Comparison of ENCODE assay signal across 7 mouse cellular contexts in genomic region chr19:45007021-45007420, GRCm38 (mm10). TPM values are rescaled to one million over a fixed set of nuclear protein-coding genes. Genes with fewer than 3 reads are reported as not detected.
DNase-seq lines count a peak whose midpoint lies in the region; ATAC-seq and TF ChIP-seq lines count a peak whose summit lies in the region.

No protein-coding gene starts in this region.

- intact Hi-C loops in gastrocnemius, postnatal 36 days (cut with DNase I), result no loop called here

- H3K4me3 ChIP-seq in lung, embryonic 14.5 days (ENCODE audit: low read depth, low read length), result peak overlapping the region; percentile 97
- H3K4me3 ChIP-seq in embryonic facial prominence, embryonic 13.5 days, result peak overlapping the region; percentile 95
- peak overlapping the region; percentile 95 for H3K4me3 ChIP-seq in intestine, embryonic 15.5 days (replicated peaks)
- peak overlapping the region; percentile 93 for H3K4me3 ChIP-seq in neural tube, embryonic 15.5 days (replicated peaks)

- DNase-seq in lung, embryonic 14.5 days, result no peak
- DNase-seq in lung, postnatal 14 days, result no peak
- DNase-seq in B cell, adult 2 months, result no peak
- DNase-seq in gastrocnemius, postnatal 36 days, result no peak

- H3K27me3 ChIP-seq in lung, embryonic 14.5 days (ENCODE audit: insufficient read depth, low read length), result no peaks in the 10 kb centered on the region
- no peaks in the 10 kb centered on the region for H3K27me3 ChIP-seq in embryonic facial prominence, embryonic 13.5 days
- H3K27me3 ChIP-seq in intestine, embryonic 15.5 days (replicated peaks), result no peaks in the 10 kb centered on the region
- no peaks in the 10 kb centered on the region for H3K27me3 ChIP-seq in neural tube, embryonic 15.5 days (replicated peaks)

- TF ChIP-seq CTCF in lung, embryonic 14.5 days (IDR thresholded peaks at IDR 0.05; ENCODE audit: low read depth), result no peak

- peak overlapping the region; percentile 92 for H3K4me2 ChIP-seq in lung, embryonic 14.5 days
- peak overlapping the region; percentile 96 for H3K4me2 ChIP-seq in embryonic facial prominence, embryonic 13.5 days
- H3K4me2 ChIP-seq in intestine, embryonic 15.5 days (replicated peaks), result peak overlapping the region; percentile 85
- peak overlapping the region; percentile 96 for H3K4me2 ChIP-seq in neural tube, embryonic 15.5 days

- H3K27ac ChIP-seq in lung, embryonic 14.5 days (ENCODE audit: low read depth), result peak overlapping the region; percentile 80; the same call in 1 of the 2 replicates
- H3K27ac ChIP-seq in embryonic facial prominence, embryonic 13.5 days, result peak overlapping the region; percentile 86
- H3K27ac ChIP-seq in intestine, embryonic 15.5 days, result peak overlapping the region; percentile 71
- H3K27ac ChIP-seq in neural tube, embryonic 15.5 days (replicated peaks), result peak overlapping the region; percentile 86

- ATAC-seq in lung, embryonic 14.5 days (ENCODE audit: insufficient read depth), result no peak
- ATAC-seq in embryonic facial prominence, embryonic 13.5 days (ENCODE audit: insufficient number of reproducible peaks, insufficient read depth, low FRiP score, low TSS enrichment, low read depth), result no peak
- no peak for ATAC-seq in intestine, embryonic 15.5 days
- no peak; the same call in 1 of the 2 replicates for ATAC-seq in neural tube, embryonic 15.5 days (ENCODE audit: low FRiP score)

- WGBS in lung, embryonic 14.5 days, result 31% methylated on average over 17 of the region's 17 CpGs
- WGBS in embryonic facial prominence, embryonic 13.5 days, result 40% methylated on average over 17 of the region's 17 CpGs
- WGBS in intestine, embryonic 15.5 days, result 26% methylated on average over 17 of the region's 17 CpGs
- WGBS in neural tube, embryonic 15.5 days, result 44% methylated on average over 17 of the region's 17 CpGs

- H3K4me1 ChIP-seq in lung, embryonic 14.5 days (ENCODE audit: insufficient read depth), result peaks cover 14% of the 10 kb centered on the region
- H3K4me1 ChIP-seq in embryonic facial prominence, embryonic 13.5 days, result peaks cover 28% of the 10 kb centered on the region
- H3K4me1 ChIP-seq in intestine, embryonic 15.5 days (replicated peaks), result peaks cover 19% of the 10 kb centered on the region
- peaks cover 52% of the 10 kb centered on the region for H3K4me1 ChIP-seq in neural tube, embryonic 15.5 days

- no peaks in the 10 kb centered on the region for H3K9me3 ChIP-seq in lung, embryonic 14.5 days (ENCODE audit: low read depth, low read length)
- H3K9me3 ChIP-seq in embryonic facial prominence, embryonic 13.5 days, result no peaks in the 10 kb centered on the region
- no peaks in the 10 kb centered on the region for H3K9me3 ChIP-seq in intestine, embryonic 15.5 days
- no peaks in the 10 kb centered on the region for H3K9me3 ChIP-seq in neural tube, embryonic 15.5 days (replicated peaks)

- peaks cover 56% of the 10 kb centered on the region for H3K36me3 ChIP-seq in lung, embryonic 14.5 days (ENCODE audit: insufficient read depth)
- peaks cover 65% of the 10 kb centered on the region for H3K36me3 ChIP-seq in embryonic facial prominence, embryonic 13.5 days
- H3K36me3 ChIP-seq in intestine, embryonic 15.5 days, result peaks cover 19% of the 10 kb centered on the region
- peaks cover 46% of the 10 kb centered on the region for H3K36me3 ChIP-seq in neural tube, embryonic 15.5 days

- H3K9ac ChIP-seq in lung, embryonic 14.5 days, result peak overlapping the region; percentile 72
- H3K9ac ChIP-seq in embryonic facial prominence, embryonic 13.5 days, result peak overlapping the region; percentile 83
- H3K9ac ChIP-seq in intestine, embryonic 15.5 days, result peak overlapping the region; percentile 83
- peak overlapping the region; percentile 73 for H3K9ac ChIP-seq in neural tube, embryonic 15.5 days (replicated peaks)

RNA-seq across cellular contexts. Expression of gene Mrpl43, which starts 0.8 kb away (rescaled TPM):
- 61.3 and 63.6 TPM in 2 replicates for polyA plus RNA-seq in lung, embryonic 14.5 days (2014; fragmentation: Nextera tagmentation; extraction: Ambion mirVana)
- 72.6 and 81.2 TPM in 2 replicates for polyA plus RNA-seq in embryonic facial prominence, embryonic 13.5 days (2015; fragmentation: Nextera tagmentation; extraction: Ambion mirVana)
- 73.8 and 76.7 TPM in 2 replicates for polyA plus RNA-seq in intestine, embryonic 15.5 days (2015; fragmentation: Nextera tagmentation; extraction: Ambion mirVana)
- 89.1 and 96.2 TPM in 2 replicates for polyA plus RNA-seq in neural tube, embryonic 15.5 days (2015; fragmentation: Nextera tagmentation; extraction: Ambion mirVana)
- 10 to 100 TPM; 33.7 to 35.1 TPM for total RNA-seq in gastrocnemius, postnatal 36 days (2021)

RNA-seq across cellular contexts. Expression of gene Twnk, which starts 1.6 kb away (rescaled TPM):
- 13.0 and 14.8 TPM in 2 replicates for polyA plus RNA-seq in lung, embryonic 14.5 days (2014; fragmentation: Nextera tagmentation; extraction: Ambion mirVana)
- polyA plus RNA-seq in embryonic facial prominence, embryonic 13.5 days (2015; fragmentation: Nextera tagmentation; extraction: Ambion mirVana), result 27.0 and 28.5 TPM in 2 replicates
- 20.5 and 22.5 TPM in 2 replicates for polyA plus RNA-seq in intestine, embryonic 15.5 days (2015; fragmentation: Nextera tagmentation; extraction: Ambion mirVana)
- 12.9 and 15.8 TPM in 2 replicates for polyA plus RNA-seq in neural tube, embryonic 15.5 days (2015; fragmentation: Nextera tagmentation; extraction: Ambion mirVana)
- 10 to 100 TPM; 14.6 to 20.2 TPM for total RNA-seq in gastrocnemius, postnatal 36 days (2021)

RNA-seq across cellular contexts. Expression of gene Lzts2, which starts 7.2 kb away (rescaled TPM):
- 68.5 and 75.4 TPM in 2 replicates for polyA plus RNA-seq in lung, embryonic 14.5 days (2014; fragmentation: Nextera tagmentation; extraction: Ambion mirVana)
- polyA plus RNA-seq in embryonic facial prominence, embryonic 13.5 days (2015; fragmentation: Nextera tagmentation; extraction: Ambion mirVana), result 64.6 and 73.3 TPM in 2 replicates
- polyA plus RNA-seq in intestine, embryonic 15.5 days (2015; fragmentation: Nextera tagmentation; extraction: Ambion mirVana), result 56.9 and 63.2 TPM in 2 replicates
- 23.4 and 28.2 TPM in 2 replicates for polyA plus RNA-seq in neural tube, embryonic 15.5 days (2015; fragmentation: Nextera tagmentation; extraction: Ambion mirVana)
- total RNA-seq in gastrocnemius, postnatal 36 days (2021), result 10 to 100 TPM; 19.3 to 20.1 TPM

RNA-seq across cellular contexts. Expression of gene Sema4g, which starts 18.1 kb away (rescaled TPM):
- 1.7 and 2.1 TPM in 2 replicates for polyA plus RNA-seq in lung, embryonic 14.5 days (2014; fragmentation: Nextera tagmentation; extraction: Ambion mirVana)
- 7.1 and 7.6 TPM in 2 replicates for polyA plus RNA-seq in embryonic facial prominence, embryonic 13.5 days (2015; fragmentation: Nextera tagmentation; extraction: Ambion mirVana)
- polyA plus RNA-seq in intestine, embryonic 15.5 days (2015; fragmentation: Nextera tagmentation; extraction: Ambion mirVana), result 13.7 and 16.2 TPM in 2 replicates
- polyA plus RNA-seq in neural tube, embryonic 15.5 days (2015; fragmentation: Nextera tagmentation; extraction: Ambion mirVana), result 17.4 and 19.4 TPM in 2 replicates
- total RNA-seq in gastrocnemius, postnatal 36 days (2021), result under 1 TPM; 0.20 to 0.42 TPM

RNA-seq across cellular contexts. Expression of gene Pdzd7, which starts 38.5 kb away (rescaled TPM):
- polyA plus RNA-seq in lung, embryonic 14.5 days (2014; fragmentation: Nextera tagmentation; extraction: Ambion mirVana), result 0.39 TPM in 2 replicates
- polyA plus RNA-seq in embryonic facial prominence, embryonic 13.5 days (2015; fragmentation: Nextera tagmentation; extraction: Ambion mirVana), result 0.47 and 0.51 TPM in 2 replicates
- 0.40 and 0.43 TPM in 2 replicates for polyA plus RNA-seq in intestine, embryonic 15.5 days (2015; fragmentation: Nextera tagmentation; extraction: Ambion mirVana)
- polyA plus RNA-seq in neural tube, embryonic 15.5 days (2015; fragmentation: Nextera tagmentation; extraction: Ambion mirVana), result 1.5 and 2.6 TPM in 2 replicates
- total RNA-seq in gastrocnemius, postnatal 36 days (2021), result 1 to 10 TPM; 5.1 to 5.7 TPM
